Mouse (Mus musculus): ENCODE measurements at regions not wholly inside any gene's neighbourhood (a gene's known extent, or its start where the extent isn't known, plus 50 kb on each side); places are given as distances from the start of the nearest gene placed in this dataset.

- Histone ChIP-seq H3K9me3 (no peaks in the 10 kb centered on the region), H3K27ac (replicated peaks) (no peak overlapping the region), H3K4me2 (replicated peaks) (no peak overlapping the region), H3K9ac (replicated peaks) (no peak overlapping the region), H3K27me3 (no peaks in the 10 kb centered on the region), H3K4me3 (no peak overlapping the region), H3K4me1 (no peaks in the 10 kb centered on the region), H3K36me3 (no peaks in the 10 kb centered on the region)
- ATAC-seq (replicated peaks) = no peak
These were observed 780.3 kb upstream of the Nudt12 start for GRCm38 (mm10) chr17:59793434-59793833.

DNA sequence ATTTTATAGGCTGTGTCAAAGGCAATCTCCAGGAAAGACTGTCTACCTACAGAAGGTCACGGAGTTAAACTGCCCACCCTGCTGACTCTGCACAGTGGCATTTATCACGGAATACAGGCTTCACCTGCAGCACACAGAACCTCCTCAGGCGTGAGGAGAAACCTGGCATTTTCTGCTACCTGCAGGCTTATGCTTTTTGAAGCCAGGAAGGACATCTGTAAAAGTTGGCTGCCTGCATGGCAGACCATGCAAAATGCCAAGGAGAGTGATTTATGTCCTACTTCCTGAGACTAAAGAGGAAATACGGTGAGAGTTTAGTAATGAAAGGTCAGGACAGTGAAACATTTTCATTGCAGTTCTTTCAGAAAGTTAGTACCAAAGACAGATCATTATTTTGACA, 779.6 kb upstream of the Nudt12 start:
- ATAC-seq (replicated peaks) = no peak
- Histone ChIP-seq H3K27ac (replicated peaks) (no peak overlapping the region), H3K4me3 (no peak overlapping the region), H3K36me3 (no peaks in the 10 kb centered on the region), H3K4me2 (replicated peaks) (no peak overlapping the region), H3K9me3 (no peaks in the 10 kb centered on the region), H3K4me1 (no peaks in the 10 kb centered on the region), H3K9ac (replicated peaks) (no peak overlapping the region), H3K27me3 (no peaks in the 10 kb centered on the region)
- WGBS = 84% methylated on average over 4 of the region's 4 CpGs

DNA sequence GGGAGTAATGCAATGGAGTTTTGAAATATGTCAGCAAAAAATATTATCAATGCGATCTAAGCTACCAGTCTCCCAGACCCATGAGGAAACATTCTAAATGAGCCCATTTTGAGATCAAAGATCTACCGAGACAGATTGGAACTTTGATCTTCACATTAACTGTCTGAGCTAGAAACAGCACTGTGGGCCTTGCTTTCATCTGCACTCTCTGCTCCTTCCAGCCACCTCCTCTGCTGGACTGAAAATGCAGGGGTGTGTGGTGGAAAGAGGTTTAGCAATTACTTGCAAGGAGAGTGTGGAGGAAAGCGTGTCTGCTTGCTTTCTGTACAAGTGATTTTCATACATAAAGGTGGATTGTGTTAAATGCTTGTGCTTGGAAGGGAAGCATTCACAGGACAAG, 760.9 kb upstream of the Nudt12 start:
- no peak overlapping the region for H3K9ac ChIP-seq (replicated peaks)
- no peak overlapping the region for H3K27ac ChIP-seq (replicated peaks)
- H3K4me2 ChIP-seq (replicated peaks) = no peak overlapping the region
- 69% methylated on average over 3 of the region's 3 CpGs for WGBS
- H3K4me3 ChIP-seq = no peak overlapping the region
- ATAC-seq (replicated peaks) = no peak
- no peaks in the 10 kb centered on the region for H3K9me3 ChIP-seq
- H3K36me3 ChIP-seq = no peaks in the 10 kb centered on the region
- no peaks in the 10 kb centered on the region for H3K27me3 ChIP-seq
- no peaks in the 10 kb centered on the region for H3K4me1 ChIP-seq

DNA sequence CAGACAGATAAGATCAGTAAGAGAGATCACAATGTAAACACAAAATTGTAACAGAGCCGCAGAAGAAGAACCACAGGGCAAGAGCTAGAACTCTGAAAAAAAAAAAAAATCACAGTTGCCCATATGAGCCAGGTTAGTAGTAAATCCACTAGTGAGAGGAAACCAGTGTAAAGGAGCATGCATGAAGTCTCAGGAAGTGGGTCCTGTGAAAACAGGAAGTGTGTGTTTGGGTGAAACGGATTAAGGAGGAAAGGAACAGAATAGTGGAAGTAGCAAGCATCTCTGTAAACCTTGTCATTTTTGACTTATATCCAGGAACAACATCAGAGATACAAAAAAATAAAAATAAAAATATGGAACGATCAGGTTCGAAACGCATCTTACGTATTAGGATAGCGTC, 753.4 kb upstream of the Nudt12 start:
- Histone ChIP-seq H3K4me2 (replicated peaks) (no peak overlapping the region), H3K4me3 (no peak overlapping the region), H3K9me3 (no peaks in the 10 kb centered on the region), H3K4me1 (no peaks in the 10 kb centered on the region), H3K9ac (replicated peaks) (no peak overlapping the region), H3K36me3 (no peaks in the 10 kb centered on the region), H3K27ac (replicated peaks) (no peak overlapping the region), H3K27me3 (no peaks in the 10 kb centered on the region)
- WGBS = 95% methylated on average over 7 of the region's 7 CpGs
- no peak for ATAC-seq (replicated peaks)

GRCm38 (mm10) chr17:59764486-59764885, 751.3 kb upstream of the Nudt12 start:
- ATAC-seq (replicated peaks) = peak; percentile 83
- 61% methylated on average over 2 of the region's 2 CpGs for WGBS
- H3K36me3 ChIP-seq = no peaks in the 10 kb centered on the region

DNA sequence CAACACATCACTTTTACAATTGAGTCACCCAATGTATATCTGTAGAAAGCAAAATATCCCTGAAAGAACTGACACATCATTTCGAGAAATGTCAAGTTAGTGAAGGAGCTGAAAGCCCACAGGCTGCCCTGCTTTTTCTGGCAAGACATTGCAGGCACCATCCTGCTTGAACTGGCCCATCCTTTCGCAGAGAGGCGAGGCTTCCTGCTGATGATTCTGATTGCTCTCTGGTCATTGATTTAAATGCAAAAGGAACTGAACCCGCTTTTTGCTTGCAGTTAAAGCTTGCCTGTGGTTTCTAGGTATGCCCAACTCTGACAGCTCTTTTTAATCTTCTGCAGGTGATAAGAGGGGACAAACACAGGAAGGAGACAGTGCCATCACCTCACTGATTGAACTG, 748.9 kb upstream of the Nudt12 start:
- Histone ChIP-seq H3K4me1 (no peaks in the 10 kb centered on the region), H3K4me3 (no peak overlapping the region), H3K9me3 (no peaks in the 10 kb centered on the region), H3K36me3 (no peaks in the 10 kb centered on the region), H3K27ac (replicated peaks) (no peak overlapping the region), H3K4me2 (replicated peaks) (no peak overlapping the region), H3K9ac (replicated peaks) (no peak overlapping the region), H3K27me3 (no peaks in the 10 kb centered on the region)
- ATAC-seq (replicated peaks) = no peak
- 44% methylated on average over 4 of the region's 4 CpGs for WGBS

More at GRCm38 (mm10) chr17:59764486-59764885, 751.3 kb upstream of the Nudt12 start:
- Histone ChIP-seq H3K9me3 (no peaks in the 10 kb centered on the region), H3K27me3 (no peaks in the 10 kb centered on the region), H3K4me2 (replicated peaks) (no peak overlapping the region), H3K4me3 (no peak overlapping the region), H3K9ac (replicated peaks) (no peak overlapping the region), H3K4me1 (no peaks in the 10 kb centered on the region), H3K27ac (replicated peaks) (no peak overlapping the region)

DNA sequence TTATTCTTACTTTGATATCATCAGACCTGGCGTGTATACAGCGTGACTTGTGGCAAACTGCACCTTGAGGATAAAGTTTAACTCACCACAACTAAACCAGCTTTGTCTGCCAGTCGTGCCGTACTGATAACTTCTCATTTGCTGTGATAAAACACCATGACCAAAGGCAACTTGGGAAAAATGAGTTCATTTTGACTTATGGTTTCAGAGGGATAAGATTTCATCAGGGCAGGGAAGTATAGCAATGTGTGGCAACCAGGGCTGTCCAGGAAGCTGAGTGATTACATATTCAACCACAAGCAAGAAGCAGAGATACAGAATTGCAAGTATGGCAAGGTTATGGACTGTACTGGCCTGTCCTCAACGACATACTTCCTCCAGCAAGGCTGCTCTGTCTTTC, 747.7 kb upstream of the Nudt12 start:
- Histone ChIP-seq H3K27ac (replicated peaks) (no peak overlapping the region), H3K36me3 (no peaks in the 10 kb centered on the region), H3K9me3 (no peaks in the 10 kb centered on the region), H3K9ac (replicated peaks) (no peak overlapping the region), H3K4me3 (no peak overlapping the region), H3K4me1 (no peaks in the 10 kb centered on the region), H3K4me2 (replicated peaks) (no peak overlapping the region), H3K27me3 (no peaks in the 10 kb centered on the region)
- WGBS = 88% methylated on average over 5 of the region's 5 CpGs
- no peak for ATAC-seq (replicated peaks)

- H3K9me3 ChIP-seq = no peaks in the 10 kb centered on the region
- H3K4me1 ChIP-seq = no peaks in the 10 kb centered on the region
- WGBS = 77% methylated on average over 1 of the region's 1 CpGs
- H3K4me2 ChIP-seq (replicated peaks) = no peak overlapping the region
- H3K27ac ChIP-seq (replicated peaks) = no peak overlapping the region
- no peak overlapping the region for H3K4me3 ChIP-seq
- H3K9ac ChIP-seq (replicated peaks) = no peak overlapping the region
- no peaks in the 10 kb centered on the region for H3K27me3 ChIP-seq
- H3K36me3 ChIP-seq = no peaks in the 10 kb centered on the region
- ATAC-seq (replicated peaks) = no peak
These were observed 732.9 kb upstream of the Nudt12 start for GRCm38 (mm10) chr17:59746106-59746505.

All from forebrain, embryonic 15.5 days (tissue).